Mouse (Mus musculus) CH12.LX (cell line): ENCODE measurements at regions not wholly inside any gene's neighbourhood (a gene's known extent, or its start where the extent isn't known, plus 50 kb on each side); places are given as distances from the start of the nearest gene placed in this dataset.

Source experiments
- DNase-seq: peaks from one replicate; pipeline ENCODE4 v3.0.0-alpha.2; 2013; ENCODE audit errors: extremely low read depth
- H3K27ac ChIP-seq: 2 replicates; pipeline ENCODE4 v1.5.1; 2012; ENCODE audit warnings: low read depth, mild to moderate bottlenecking, control low read depth, moderate library complexity; ENCODE audit not compliant: insufficient read depth
- H3K27me3 ChIP-seq: replicated peaks from 2 replicates; pipeline ENCODE3; 2012; ENCODE audit warnings: inconsistent platforms
- H3K36me3 ChIP-seq, 2 experiments: replicated peaks in 1 of 2; 2 replicates each; pipeline versions ENCODE3 to v1.6.1; 2012; ENCODE audit warnings: inconsistent platforms in 1 of 2, low read length in 1 of 2, mild to moderate bottlenecking in 1 of 2, mixed read lengths in 1 of 2, moderate library complexity in 1 of 2; ENCODE audit not compliant: control insufficient read depth in 1 of 2, insufficient read depth in 1 of 2
- H3K4me1 ChIP-seq, 2 experiments: 2 replicates each; pipeline ENCODE4 v1.6.1; 2012; ENCODE audit warnings: inconsistent platforms in 1 of 2, moderate library complexity in 1 of 2; ENCODE audit not compliant: insufficient read depth in 2 of 2, control insufficient read depth in 1 of 2
- H3K4me2 ChIP-seq: 2 replicates; pipeline ENCODE4 v1.6.1; 2012; ENCODE audit warnings: low read depth, mild to moderate bottlenecking, control low read depth; ENCODE audit not compliant: poor library complexity, insufficient read depth, severe bottlenecking
- H3K4me3 ChIP-seq, 3 experiments: fragments of 150-350 bp in 1 of 3; sonication (generic) in 1 of 3; replicated peaks in 1 of 3; 2 replicates each; pipeline versions ENCODE3 to v1.5.1; 2011 to 2012; ENCODE audit warnings: low read depth in 2 of 3, low read length in 2 of 3, mild to moderate bottlenecking in 2 of 3, moderate library complexity in 2 of 3, control low read depth in 1 of 3, improper control_type of control experiment in 1 of 3, inconsistent platforms in 1 of 3, mixed read lengths in 1 of 3; ENCODE audit not compliant: poor library complexity in 1 of 3
- H3K79me2 ChIP-seq: replicated peaks from 2 replicates; pipeline ENCODE4 v1.6.1; 2012; ENCODE audit warnings: mild to moderate bottlenecking, moderate library complexity; ENCODE audit not compliant: control insufficient read depth, poor library complexity, insufficient read depth, severe bottlenecking; ENCODE audit errors: extremely low read depth
- H3K9ac ChIP-seq: 2 replicates; pipeline ENCODE4 v1.6.1; 2012; ENCODE audit warnings: low read depth, mild to moderate bottlenecking, control low read depth, moderate library complexity; ENCODE audit not compliant: insufficient read depth
- H3K9me3 ChIP-seq: replicated peaks from 2 replicates; pipeline ENCODE3; 2012; ENCODE audit warnings: low read length, inconsistent platforms, mixed read lengths
- CHD1 ChIP-seq: IDR thresholded peaks from 2 replicates; pipeline ENCODE4 v1.6.1; 2012; ENCODE audit warnings: low read depth, low read length, improper control_type of control experiment, inconsistent platforms
- CHD2 ChIP-seq: IDR thresholded peaks from 2 replicates; pipeline ENCODE4 v1.6.1; 2011; ENCODE audit warnings: low read length, improper control_type of control experiment
- CTCF ChIP-seq, 2 experiments: IDR thresholded peaks in 1 of 2; conservative IDR thresholded peaks in 1 of 2; 2 replicates each; pipeline ENCODE4 v1.5.1; 2011 to 2012; ENCODE audit warnings: low read depth in 2 of 2, low read length in 2 of 2, improper control_type of control experiment in 1 of 2, inconsistent platforms in 1 of 2, mild to moderate bottlenecking in 1 of 2, moderate library complexity in 1 of 2
- ELF1 ChIP-seq: IDR thresholded peaks from 2 replicates; pipeline ENCODE4 v1.6.1; 2014; ENCODE audit warnings: low read depth, mild to moderate bottlenecking, inconsistent platforms, low read length, improper control_type of control experiment
- EP300 ChIP-seq: IDR thresholded peaks from 2 replicates; pipeline ENCODE4 v1.6.1; 2011; ENCODE audit warnings: low read length, improper control_type of control experiment
- ETS1 ChIP-seq: conservative IDR thresholded peaks from 2 replicates; pipeline ENCODE4 v1.6.1; 2012; ENCODE audit warnings: low read depth, mild to moderate bottlenecking, inconsistent platforms, low read length, improper control_type of control experiment, moderate library complexity
- GABPA ChIP-seq: IDR thresholded peaks from 2 replicates; pipeline ENCODE4 v1.6.1; 2012; ENCODE audit warnings: low read depth, low read length, improper control_type of control experiment, inconsistent platforms; ENCODE audit not compliant: insufficient replicate concordance
- HCFC1 ChIP-seq: IDR thresholded peaks from 2 replicates; pipeline ENCODE4 v1.6.1; 2012; ENCODE audit warnings: low read depth, mild to moderate bottlenecking, inconsistent platforms, low read length, improper control_type of control experiment
- IRF4 ChIP-seq: IDR thresholded peaks from 2 replicates; pipeline ENCODE4 v1.6.1; 2014; ENCODE audit warnings: low read depth, mild to moderate bottlenecking, inconsistent platforms, low read length, improper control_type of control experiment
- JUN ChIP-seq: IDR thresholded peaks from 2 replicates; pipeline ENCODE4 v1.6.1; 2011; ENCODE audit warnings: low read depth, mild to moderate bottlenecking, low read length, improper control_type of control experiment, moderate library complexity; ENCODE audit not compliant: insufficient read depth
- KAT2A ChIP-seq: IDR thresholded peaks from 2 replicates; pipeline ENCODE4 v1.6.1; 2012; ENCODE audit warnings: low read length, improper control_type of control experiment, inconsistent platforms; ENCODE audit not compliant: insufficient replicate concordance
- MAFK ChIP-seq: IDR thresholded peaks from 2 replicates; pipeline ENCODE4 v1.6.1; 2011; ENCODE audit warnings: low read length, improper control_type of control experiment; ENCODE audit not compliant: insufficient replicate concordance
- MAX ChIP-seq: IDR thresholded peaks from 2 replicates; pipeline ENCODE4 v1.6.1; 2011; ENCODE audit warnings: low read length, improper control_type of control experiment
- MXI1 ChIP-seq: IDR thresholded peaks from 2 replicates; pipeline ENCODE4 v1.6.1; 2011; ENCODE audit warnings: mild to moderate bottlenecking, low read depth, low read length, improper control_type of control experiment
- MYC ChIP-seq: IDR thresholded peaks from 2 replicates; pipeline ENCODE4 v1.6.1; 2011; ENCODE audit warnings: low read depth, mild to moderate bottlenecking, improper control_type of control experiment, low read length
- NELFE ChIP-seq: IDR thresholded peaks from 2 replicates; pipeline ENCODE4 v1.6.1; 2011; ENCODE audit warnings: low read depth, low read length, improper control_type of control experiment
- NRF1 ChIP-seq: IDR thresholded peaks from 2 replicates; pipeline ENCODE4 v1.6.1; 2014; ENCODE audit warnings: low read depth, mild to moderate bottlenecking, inconsistent platforms, low read length, improper control_type of control experiment, moderate library complexity
- PAX5 ChIP-seq: IDR thresholded peaks from 2 replicates; pipeline ENCODE4 v1.6.1; 2012; ENCODE audit warnings: low read length, inconsistent platforms, mixed read lengths
- POLR2AphosphoS2 ChIP-seq: IDR thresholded peaks from 2 replicates; pipeline ENCODE4 v1.6.1; 2011; ENCODE audit warnings: low read depth, low read length, improper control_type of control experiment
- RCOR1 ChIP-seq: conservative IDR thresholded peaks from 2 replicates; pipeline ENCODE4 v1.6.1; 2012; ENCODE audit warnings: low read depth, mild to moderate bottlenecking, inconsistent platforms, low read length, improper control_type of control experiment
- SMC3 ChIP-seq: IDR thresholded peaks from 2 replicates; pipeline ENCODE4 v1.6.1; 2011; ENCODE audit warnings: low read depth, low read length, improper control_type of control experiment
- TBP ChIP-seq: conservative IDR thresholded peaks from 2 replicates; pipeline ENCODE4 v1.6.1; 2011; ENCODE audit warnings: low read depth, low read length, improper control_type of control experiment
- TCF12 ChIP-seq: IDR thresholded peaks from 2 replicates; pipeline ENCODE4 v1.6.1; 2014; ENCODE audit warnings: low read depth, mild to moderate bottlenecking, inconsistent platforms, low read length, improper control_type of control experiment
- UBTF ChIP-seq: IDR thresholded peaks from 2 replicates; pipeline ENCODE4 v1.6.1; 2012; ENCODE audit warnings: low read depth, mild to moderate bottlenecking, inconsistent platforms, low read length, improper control_type of control experiment, moderate library complexity
- USF2 ChIP-seq: conservative IDR thresholded peaks from 2 replicates; pipeline ENCODE4 v1.6.1; 2011; ENCODE audit warnings: low read depth, low read length, improper control_type of control experiment
- ZC3H11A ChIP-seq: IDR thresholded peaks from 2 replicates; pipeline ENCODE4 v1.6.1; 2012; ENCODE audit warnings: low read depth, mild to moderate bottlenecking, inconsistent platforms, low read length, improper control_type of control experiment
- ZKSCAN1 ChIP-seq: IDR thresholded peaks from 2 replicates; pipeline ENCODE4 v1.6.1; 2012; ENCODE audit warnings: low read depth, inconsistent platforms, low read length, improper control_type of control experiment, borderline replicate concordance
- ZNF384 ChIP-seq: IDR thresholded peaks from 2 replicates; pipeline ENCODE4 v1.6.1; 2012; ENCODE audit warnings: low read depth, low read length, improper control_type of control experiment, inconsistent platforms
- dilution Hi-C: fragments of 300-500 bp; cut with MboI; formaldehyde crosslinking; loops from 2 replicates; pipeline ENCODE4 v1.14.3; 2020; ENCODE audit warnings: low sequenced_read_pairs; ENCODE audit not compliant: extremely low pct_unique_long_range_greater_than_20kb, extremely low pct_ligation_motif_present
- in situ Hi-C: fragments of 300-500 bp; cut with MboI; formaldehyde crosslinking; loops from 3 replicates; pipeline ENCODE4 v1.14.3; 2019; ENCODE audit warnings: low sequenced_read_pairs, low pct_ligation_motif_present, low pct_unique_long_range_greater_than_20kb, mixed read lengths

- dilution Hi-C loops: no loop called here
- Histone ChIP-seq H3K36me3 (no peaks in the 10 kb centered on the region), H3K4me2 (no peak overlapping the region), H3K9ac (no peak overlapping the region), H3K79me2 (no peaks in the 10 kb centered on the region), H3K9me3 (peaks cover 77% of the 10 kb centered on the region), H3K4me1 (no peaks in the 10 kb centered on the region), H3K27me3 (no peaks in the 10 kb centered on the region), H3K27ac (no peak overlapping the region), H3K4me3 (no peak overlapping the region)
- no peak for DNase-seq
- in situ Hi-C loops: no loop called here
- TF ChIP-seq POLR2AphosphoS2 (no peak), CHD2 (no peak), CTCF (conservative IDR thresholded peaks at IDR 0.05 in 1 of 2, IDR thresholded peaks at IDR 0.05 in 1 of 2; ENCODE audit: low read depth in 2 of 2, low read length in 2 of 2) (no peak), MXI1 (no peak), UBTF (no peak), USF2 (no peak), RCOR1 (no peak), ETS1 (no peak), JUN (no peak), ZC3H11A (no peak), ZKSCAN1 (no peak), KAT2A (no peak), NRF1 (no peak), EP300 (no peak), CHD1 (no peak), GABPA (no peak), TBP (no peak), SMC3 (no peak)
Measured at GRCm38 (mm10) chr10:70365504-70365903, 74.8 kb upstream of the Fam13c start.

DNA sequence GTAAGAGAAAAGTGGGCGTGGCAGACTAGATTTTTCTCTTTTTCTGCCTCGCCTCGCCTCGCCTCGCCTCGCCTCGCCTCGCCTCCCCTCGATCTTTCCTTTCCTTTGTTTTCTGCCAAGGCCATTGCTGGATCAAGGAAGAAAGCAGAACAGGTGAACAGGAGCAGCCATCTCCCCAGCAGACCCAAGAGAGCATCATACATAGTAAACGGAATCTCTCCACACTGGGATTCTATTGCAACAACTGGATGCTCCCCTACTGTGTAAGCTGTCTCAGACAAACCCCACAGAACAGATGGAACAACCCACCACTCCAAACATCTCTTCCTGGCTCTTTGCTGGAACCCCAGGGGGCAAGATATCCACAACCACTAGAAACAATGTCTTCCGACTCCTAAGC is 72.4 kb upstream of the Fam13c start:
- no peak for DNase-seq
- Histone ChIP-seq H3K4me3 (no peak overlapping the region), H3K4me2 (no peak overlapping the region), H3K27ac (no peak overlapping the region), H3K36me3 (no peaks in the 10 kb centered on the region), H3K27me3 (no peaks in the 10 kb centered on the region), H3K9me3 (peaks cover 76% of the 10 kb centered on the region), H3K79me2 (no peaks in the 10 kb centered on the region), H3K4me1 (no peaks in the 10 kb centered on the region), H3K9ac (no peak overlapping the region)
- dilution Hi-C loops (no loop called here), in situ Hi-C loops (no loop called here)
- no peak for TF ChIP-seq NELFE
- no peak for TF ChIP-seq POLR2AphosphoS2
- no peak for TF ChIP-seq MAFK
- TF ChIP-seq CHD2: no peak
- no peak for TF ChIP-seq ELF1
- no peak for TF ChIP-seq PAX5
- TF ChIP-seq HCFC1: no peak
- TF ChIP-seq MAX: no peak
- no peak for TF ChIP-seq IRF4
- TF ChIP-seq MYC: no peak
- TF ChIP-seq TCF12: no peak
- no peak for TF ChIP-seq SMC3
- TF ChIP-seq MXI1: no peak
- no peak for TF ChIP-seq ZNF384
